21 mouse cellular contexts compared by ENCODE assay signal in the genomic region with DNA sequence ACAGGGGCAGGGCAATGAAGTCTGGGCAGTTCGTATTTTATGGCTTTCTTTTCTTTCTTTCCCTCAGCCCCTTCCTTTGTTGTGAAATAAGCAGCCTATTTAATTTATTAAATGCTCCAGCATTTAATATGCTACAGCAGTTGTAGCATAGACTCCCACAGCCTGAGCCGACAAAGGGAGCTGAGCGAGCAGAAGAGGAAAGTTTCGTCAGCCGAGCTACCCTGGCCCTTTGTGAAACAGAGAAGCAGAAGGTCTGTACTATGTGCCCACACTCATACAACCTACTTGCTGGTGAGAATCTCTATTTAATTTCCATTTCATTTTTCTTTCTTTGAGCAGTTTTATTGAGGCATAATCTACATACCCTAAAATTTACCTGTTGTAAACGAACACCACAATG.
A peak's percentile ranks its signal among the peaks of the same experiment; 100 is the strongest.
DNase-seq lines count a peak whose midpoint lies in the region; ATAC-seq and TF ChIP-seq lines count a peak whose summit lies in the region.
"Had no signal": no experiment of that assay in that cellular context is flagged by ENCODE, and none has a peak within 500 bp of the region (broad histone marks: within the 10 kb centered on the region; RNA-seq: fewer than 3 reads in every experiment).

No protein-coding gene starts in this region.

- intact Hi-C loops in left cerebral cortex, adult 2 months (cut with DNase I): no loop called here

- no peak for TF ChIP-seq CTCF in left cerebral cortex, adult 2 months (IDR thresholded peaks at IDR 0.05)
- TF ChIP-seq CTCF in brain, embryonic 14.5 days (IDR thresholded peaks at IDR 0.05; ENCODE audit: borderline replicate concordance, extremely low read depth, insufficient read depth, insufficient read length): no peak
- no peak for TF ChIP-seq CTCF in forebrain, postnatal 0 days (IDR thresholded peaks at IDR 0.05; ENCODE audit: low read depth)

- peaks cover 59% of the 10 kb centered on the region for H3K4me1 ChIP-seq in hindbrain, embryonic 13.5 days (replicated peaks)
- H3K4me1 ChIP-seq in hindbrain, embryonic 11.5 days (replicated peaks; ENCODE audit: control insufficient read depth, insufficient read depth, low read length): peaks cover 13% of the 10 kb centered on the region
- H3K4me1 ChIP-seq in midbrain, embryonic 15.5 days: peaks cover 46% of the 10 kb centered on the region
- H3K4me1 ChIP-seq in embryonic facial prominence, embryonic 10.5 days: peaks cover 35% of the 10 kb centered on the region
- peaks cover 4% of the 10 kb centered on the region; the same call in 1 of the 2 replicates for H3K4me1 ChIP-seq in forebrain, postnatal 0 days (ENCODE audit: insufficient read depth)

- WGBS in hindbrain, embryonic 13.5 days: 55% methylated on average over 6 of the region's 6 CpGs
- WGBS in hindbrain, embryonic 11.5 days: 63% methylated on average over 6 of the region's 6 CpGs
- WGBS in midbrain, embryonic 15.5 days: 57% methylated on average over 6 of the region's 6 CpGs
- WGBS in embryonic facial prominence, embryonic 10.5 days: 86% methylated on average over 6 of the region's 6 CpGs
- 56% methylated on average over 6 of the region's 6 CpGs for WGBS in forebrain, postnatal 0 days

- no peaks in the 10 kb centered on the region for H3K27me3 ChIP-seq in hindbrain, embryonic 13.5 days
- 0 out of 2 replicates have a peak, but pooled peaks cover 2% of the 10 kb centered on the region for H3K27me3 ChIP-seq in hindbrain, embryonic 11.5 days (ENCODE audit: control insufficient read depth, insufficient read depth, low read length)
- no peaks in the 10 kb centered on the region for H3K27me3 ChIP-seq in midbrain, embryonic 15.5 days (replicated peaks)
- 0 out of 2 replicates have a peak, but pooled peaks cover 9% of the 10 kb centered on the region for H3K27me3 ChIP-seq in embryonic facial prominence, embryonic 10.5 days (replicated peaks; ENCODE audit: low read depth, poor library complexity, severe bottlenecking)
- H3K27me3 ChIP-seq in forebrain, postnatal 0 days (ENCODE audit: insufficient read depth, low read length): no peaks in the 10 kb centered on the region

- H3K36me3 ChIP-seq in hindbrain, embryonic 13.5 days: no peaks in the 10 kb centered on the region; the same call in 1 of the 2 replicates
- H3K36me3 ChIP-seq in hindbrain, embryonic 11.5 days (ENCODE audit: control insufficient read depth, insufficient read depth, low read length): no peaks in the 10 kb centered on the region
- no peaks in the 10 kb centered on the region for H3K36me3 ChIP-seq in midbrain, embryonic 15.5 days (replicated peaks)
- no peaks in the 10 kb centered on the region for H3K36me3 ChIP-seq in embryonic facial prominence, embryonic 10.5 days (replicated peaks)
- no peaks in the 10 kb centered on the region for H3K36me3 ChIP-seq in forebrain, postnatal 0 days (ENCODE audit: insufficient read depth)
- H3K36me3 ChIP-seq: heart, embryonic 10.5 days had no signal

- ATAC-seq in hindbrain, embryonic 13.5 days (ENCODE audit: low FRiP score): no peak
- ATAC-seq in hindbrain, embryonic 11.5 days (ENCODE audit: low FRiP score): no peak
- ATAC-seq in midbrain, embryonic 15.5 days (replicated peaks): no peak
- no peak for ATAC-seq in forebrain, postnatal 0 days
- ATAC-seq: forebrain, embryonic 13.5 days; inflammation-experienced regulatory T-cells, adult 6 months; intestine, postnatal 0 days had no signal

- no peak overlapping the region for H3K4me3 ChIP-seq in hindbrain, embryonic 13.5 days
- H3K4me3 ChIP-seq in hindbrain, embryonic 11.5 days (ENCODE audit: low read depth, low read length): no peak overlapping the region
- H3K4me3 ChIP-seq in left cerebral cortex, adult 2 months: no peak overlapping the region
- H3K4me3 ChIP-seq in midbrain, embryonic 15.5 days: no peak overlapping the region
- no peak overlapping the region for H3K4me3 ChIP-seq in embryonic facial prominence, embryonic 10.5 days
- no peak overlapping the region for H3K4me3 ChIP-seq in forebrain, postnatal 0 days (ENCODE audit: low read depth, low read length)
- H3K4me3 ChIP-seq: forebrain, embryonic 13.5 days; heart, embryonic 10.5 days had no signal

- peak overlapping the region; percentile 31 for H3K27ac ChIP-seq in hindbrain, embryonic 13.5 days
- no peak overlapping the region for H3K27ac ChIP-seq in hindbrain, embryonic 11.5 days (ENCODE audit: low read depth, low read length)
- H3K27ac ChIP-seq in left cerebral cortex, adult 2 months: 0 out of 2 replicates have a peak overlapping the region, but pooled peaks have one; percentile 11
- H3K27ac ChIP-seq in midbrain, embryonic 15.5 days: peak overlapping the region; percentile 77; the same call in 1 of the 2 replicates
- H3K27ac ChIP-seq in embryonic facial prominence, embryonic 10.5 days (replicated peaks): no peak overlapping the region
- H3K27ac ChIP-seq in forebrain, postnatal 0 days (ENCODE audit: low read depth, low read length): no peak overlapping the region
- H3K27ac ChIP-seq: heart, embryonic 10.5 days had no signal

- no peak overlapping the region for H3K9ac ChIP-seq in hindbrain, embryonic 13.5 days
- no peak overlapping the region for H3K9ac ChIP-seq in hindbrain, embryonic 11.5 days (ENCODE audit: low read depth, low read length)
- no peak overlapping the region for H3K9ac ChIP-seq in midbrain, embryonic 15.5 days
- no peak overlapping the region for H3K9ac ChIP-seq in forebrain, postnatal 0 days
- H3K9ac ChIP-seq: forebrain, embryonic 13.5 days had no signal

- H3K4me2 ChIP-seq in hindbrain, embryonic 13.5 days: no peak overlapping the region
- H3K4me2 ChIP-seq in hindbrain, embryonic 11.5 days (replicated peaks; ENCODE audit: low read depth, low read length): no peak overlapping the region
- no peak overlapping the region for H3K4me2 ChIP-seq in midbrain, embryonic 15.5 days
- H3K4me2 ChIP-seq in forebrain, postnatal 0 days (ENCODE audit: low read depth): no peak overlapping the region
- H3K4me2 ChIP-seq: forebrain, embryonic 13.5 days had no signal

- H3K9me3 ChIP-seq in hindbrain, embryonic 13.5 days: no peaks in the 10 kb centered on the region
- H3K9me3 ChIP-seq in hindbrain, embryonic 11.5 days (ENCODE audit: control insufficient read depth, low read length): no peaks in the 10 kb centered on the region
- H3K9me3 ChIP-seq in midbrain, embryonic 15.5 days: no peaks in the 10 kb centered on the region
- no peaks in the 10 kb centered on the region for H3K9me3 ChIP-seq in embryonic facial prominence, embryonic 10.5 days
- H3K9me3 ChIP-seq in forebrain, postnatal 0 days (ENCODE audit: low read length): no peaks in the 10 kb centered on the region
- H3K9me3 ChIP-seq: forebrain, embryonic 13.5 days; heart, embryonic 10.5 days had no signal

- TF ChIP-seq POLR2A in brain, embryonic 14.5 days (IDR thresholded peaks at IDR 0.05; ENCODE audit: borderline replicate concordance, extremely low read depth, insufficient read depth, insufficient read length, poor library complexity, severe bottlenecking): no peak

- no peak for DNase-seq in hindbrain, embryonic 11.5 days (ENCODE audit: low spot score)
- DNase-seq in left cerebral cortex, adult 2 months (ENCODE audit: extremely low spot score in 1 of 2, low spot score in 2 of 2): no peak
- no peak for DNase-seq in left cerebral cortex, adult 8-10 months (ENCODE audit: low spot score in 2 of 2)
- DNase-seq in brain, embryonic 14.5 days (ENCODE audit: low read depth): peak; percentile 29
- no peak for DNase-seq in embryonic facial prominence, embryonic 10.5 days (ENCODE audit: low spot score)
- no peak for DNase-seq in forebrain, postnatal 0 days
- DNase-seq: adrenal gland, adult 2 months; adrenal gland, postnatal 25 days; cerebellum, adult 11-12 months; cerebellum, adult 9-10 months; cerebellum, postnatal 36 days; gastrocnemius, postnatal 10 days; heart, adult 18-20 months; heart, postnatal 10 days; heart, postnatal 4 days had no signal

Comparison
In these comparisons a context has a peak if more than half of its experiments do, and no peak if none do; other contexts are left out.
1. H3K27ac ChIP-seq: peak in hindbrain, embryonic 13.5 days (single experiment), left cerebral cortex, adult 2 months (single experiment) and midbrain, embryonic 15.5 days (single experiment); none in hindbrain, embryonic 11.5 days (single experiment), embryonic facial prominence, embryonic 10.5 days (single experiment) and forebrain, postnatal 0 days (single experiment).